In the genomic region with DNA sequence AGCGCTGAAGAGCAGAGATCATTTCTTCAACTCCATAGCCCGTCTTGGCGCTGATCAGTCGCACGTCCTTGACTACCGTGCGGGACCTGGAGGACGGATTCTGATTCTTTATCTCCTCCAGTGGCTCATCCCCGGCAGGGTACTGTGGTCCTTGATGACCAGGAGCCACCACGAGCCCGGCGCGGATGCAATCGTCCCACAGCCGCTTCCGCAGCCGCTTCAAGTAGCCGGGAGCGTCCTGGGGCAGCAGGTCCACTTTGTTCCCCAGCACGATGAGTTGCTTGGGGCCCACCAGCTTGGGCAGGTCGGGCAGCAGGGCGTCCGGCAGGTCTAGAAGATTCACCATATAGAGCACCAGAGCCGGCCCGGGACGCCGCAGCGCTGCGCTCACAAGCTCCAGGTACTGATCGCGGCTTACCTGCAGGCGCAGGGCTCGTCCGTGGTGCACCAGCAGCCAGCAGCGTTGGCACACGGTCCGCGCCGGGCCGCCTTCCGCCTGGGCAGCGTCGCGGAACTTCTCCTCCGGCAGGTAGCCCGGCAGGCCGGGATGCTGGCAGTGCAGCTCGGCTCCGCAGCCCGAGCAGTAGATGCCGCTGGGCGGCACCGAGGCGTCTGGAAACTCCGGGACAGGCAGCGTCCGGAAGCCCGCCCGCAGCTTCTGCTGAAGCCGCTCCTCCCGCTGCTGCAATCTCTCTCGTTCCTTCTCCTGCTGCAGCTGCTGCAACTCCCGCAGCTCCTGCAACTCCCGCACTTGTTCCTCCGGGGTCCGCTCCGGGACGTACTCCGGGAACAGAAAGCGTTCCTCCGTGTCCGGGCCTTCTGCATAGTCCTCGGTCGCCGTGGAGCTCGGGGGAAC, we compare ENCODE assay signal across 7 mouse cellular contexts. TPM values are rescaled to one million over a fixed set of nuclear protein-coding genes. Genes with fewer than 3 reads are reported as not detected.
DNase-seq lines count a peak whose midpoint lies in the region; ATAC-seq and TF ChIP-seq lines count a peak whose summit lies in the region.

No protein-coding gene starts in this region.

- DNase-seq in 3T3-L1 (ENCODE audit: low read depth, low spot score): peak; percentile 53
- DNase-seq in 416B (ENCODE audit: low read depth): peak; percentile 21
- DNase-seq in brain, adult 2 months (ENCODE audit: low read depth, low spot score): peak; percentile 19
- DNase-seq in intestine, embryonic 14.5 days (ENCODE audit: low spot score): peak; percentile 89
- DNase-seq in lung, embryonic 14.5 days: peak; percentile 54
- peak; percentile 1 for DNase-seq in ovary, postnatal 10 days (ENCODE audit: low spot score)

- peaks cover 35% of the 10 kb centered on the region for H3K4me1 ChIP-seq in forebrain, embryonic 15.5 days
- H3K4me1 ChIP-seq in intestine, embryonic 14.5 days (replicated peaks; ENCODE audit: control insufficient read depth, insufficient read depth, low read length): peaks cover 21% of the 10 kb centered on the region
- H3K4me1 ChIP-seq in lung, embryonic 14.5 days (ENCODE audit: insufficient read depth): peaks cover 14% of the 10 kb centered on the region

- H3K27ac ChIP-seq in forebrain, embryonic 15.5 days (replicated peaks): peak overlapping the region; percentile 96
- no peak overlapping the region; the same call in 1 of the 2 replicates for H3K27ac ChIP-seq in intestine, embryonic 14.5 days (ENCODE audit: low read depth)
- H3K27ac ChIP-seq in lung, embryonic 14.5 days (ENCODE audit: low read depth): no peak overlapping the region

- under 1% methylated on average over 76 of the region's 76 CpGs for WGBS in forebrain, embryonic 15.5 days
- under 1% methylated on average over 76 of the region's 76 CpGs for WGBS in intestine, embryonic 14.5 days
- WGBS in lung, embryonic 14.5 days: under 1% methylated on average over 76 of the region's 76 CpGs

- no peaks in the 10 kb centered on the region for H3K27me3 ChIP-seq in forebrain, embryonic 15.5 days
- H3K27me3 ChIP-seq in intestine, embryonic 14.5 days (replicated peaks; ENCODE audit: control insufficient read depth, insufficient read depth, low read length): no peaks in the 10 kb centered on the region
- no peaks in the 10 kb centered on the region for H3K27me3 ChIP-seq in lung, embryonic 14.5 days (ENCODE audit: insufficient read depth, low read length)

- H3K9ac ChIP-seq in forebrain, embryonic 15.5 days (replicated peaks): peak overlapping the region; percentile 85
- H3K9ac ChIP-seq in intestine, embryonic 14.5 days (ENCODE audit: low read length): peak overlapping the region; percentile 84
- H3K9ac ChIP-seq in lung, embryonic 14.5 days: peak overlapping the region; percentile 89

- no peak for TF ChIP-seq CTCF in lung, embryonic 14.5 days (IDR thresholded peaks at IDR 0.05; ENCODE audit: low read depth)

- peaks cover 32% of the 10 kb centered on the region for H3K36me3 ChIP-seq in forebrain, embryonic 15.5 days
- peaks cover 40% of the 10 kb centered on the region for H3K36me3 ChIP-seq in intestine, embryonic 14.5 days (ENCODE audit: control insufficient read depth, insufficient read depth, low read length)
- peaks cover 36% of the 10 kb centered on the region for H3K36me3 ChIP-seq in lung, embryonic 14.5 days (ENCODE audit: insufficient read depth)

- no peaks in the 10 kb centered on the region for H3K9me3 ChIP-seq in forebrain, embryonic 15.5 days
- no peaks in the 10 kb centered on the region for H3K9me3 ChIP-seq in intestine, embryonic 14.5 days (ENCODE audit: control insufficient read depth, low read length)
- no peaks in the 10 kb centered on the region for H3K9me3 ChIP-seq in lung, embryonic 14.5 days (ENCODE audit: low read depth, low read length)

- ATAC-seq in forebrain, embryonic 15.5 days (replicated peaks): peak; percentile 41
- peak; percentile 29 for ATAC-seq in intestine, embryonic 14.5 days (replicated peaks; ENCODE audit: low FRiP score, low TSS enrichment, low read depth)
- ATAC-seq in lung, embryonic 14.5 days (ENCODE audit: insufficient read depth): peak; percentile 30

- peak overlapping the region; percentile 97 for H3K4me2 ChIP-seq in forebrain, embryonic 15.5 days (replicated peaks)
- peak overlapping the region; percentile 98 for H3K4me2 ChIP-seq in intestine, embryonic 14.5 days (ENCODE audit: low read length)
- H3K4me2 ChIP-seq in lung, embryonic 14.5 days: peak overlapping the region; percentile 97

- peak overlapping the region; percentile 73 for H3K4me3 ChIP-seq in forebrain, embryonic 15.5 days
- H3K4me3 ChIP-seq in intestine, embryonic 14.5 days (ENCODE audit: low read depth, low read length): peak overlapping the region; percentile 86
- H3K4me3 ChIP-seq in lung, embryonic 14.5 days (ENCODE audit: low read depth, low read length): peak overlapping the region; percentile 87

RNA-seq across cellular contexts. Expression of a gene that starts 0.6 kb away (rescaled TPM):
- polyA plus RNA-seq in forebrain, embryonic 15.5 days (2015; fragmentation: Nextera tagmentation; extraction: Ambion mirVana): 42.6 and 42.7 TPM in 2 replicates
- 30.3 and 30.4 TPM in 2 replicates for polyA plus RNA-seq in intestine, embryonic 14.5 days (2014; fragmentation: Nextera tagmentation; extraction: Ambion mirVana)
- 27.4 and 29.8 TPM in 2 replicates for polyA plus RNA-seq in lung, embryonic 14.5 days (2014; fragmentation: Nextera tagmentation; extraction: Ambion mirVana)

RNA-seq across cellular contexts. Expression of a gene that starts 0.7 kb away (rescaled TPM):
- 74.3 and 78.5 TPM in 2 replicates for polyA plus RNA-seq in forebrain, embryonic 15.5 days (2015; fragmentation: Nextera tagmentation; extraction: Ambion mirVana)
- 59.8 and 67.5 TPM in 2 replicates for polyA plus RNA-seq in intestine, embryonic 14.5 days (2014; fragmentation: Nextera tagmentation; extraction: Ambion mirVana)
- polyA plus RNA-seq in lung, embryonic 14.5 days (2014; fragmentation: Nextera tagmentation; extraction: Ambion mirVana): 73.2 and 74.6 TPM in 2 replicates

RNA-seq across cellular contexts. Expression of a gene that starts 44.0 kb away (rescaled TPM):
- polyA plus RNA-seq in forebrain, embryonic 15.5 days (2015; fragmentation: Nextera tagmentation; extraction: Ambion mirVana): 8.4 and 8.5 TPM in 2 replicates
- 33.6 and 35.7 TPM in 2 replicates for polyA plus RNA-seq in intestine, embryonic 14.5 days (2014; fragmentation: Nextera tagmentation; extraction: Ambion mirVana)
- polyA plus RNA-seq in lung, embryonic 14.5 days (2014; fragmentation: Nextera tagmentation; extraction: Ambion mirVana): 42.6 and 43.5 TPM in 2 replicates

Comparison
In these comparisons a context has a peak if more than half of its experiments do, and no peak if none do; other contexts are left out.
1. DNase-seq: peak in every context shown above with its lines; median percentile 89 in intestine, embryonic 14.5 days; 54 in lung, embryonic 14.5 days; 53 in 3T3-L1; 21 in 416B; 19 in brain, adult 2 months; 1 in ovary, postnatal 10 days.